Mouse (Mus musculus) spleen, postnatal 36 days (tissue): Measurements from ENCODE around the gene Sun2.

Source experiments
- DNase-seq, 2 experiments: peaks; one replicate each; pipeline ENCODE4 v3.0.0; 2022; ENCODE audit warnings: low spot score in 2 of 2, mixed read lengths in 1 of 2

Gene Sun2

GRCm38 (mm10) chr15:79741921-79742705, at the start of gene Sun2:
Sun2 (minus strand) TSS chr15:79742536.
- DNase-seq: peak; percentile 91 to 92

DNA sequence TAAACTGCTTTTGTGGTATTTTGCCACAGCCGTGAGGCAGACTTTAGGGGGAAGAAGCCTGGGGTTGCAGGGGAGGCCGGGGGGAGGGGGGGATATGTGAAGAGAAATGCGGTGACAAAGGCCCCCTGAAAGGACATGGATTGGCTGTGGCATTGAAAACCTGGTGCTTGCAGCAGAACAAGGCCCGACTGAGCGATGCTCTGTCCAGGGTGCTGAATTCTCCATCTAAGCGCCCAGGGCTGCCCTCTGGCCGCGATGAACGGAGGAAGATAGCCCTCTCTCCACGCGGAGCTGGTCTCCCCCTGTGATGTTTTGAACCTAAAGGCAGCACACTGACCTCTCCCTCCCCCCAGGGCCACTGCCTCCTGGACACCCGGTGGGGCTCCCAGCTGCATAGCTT, 49.2 kb upstream of the Sun2 start:
- DNase-seq: peak; percentile 21 to 22

DNA sequence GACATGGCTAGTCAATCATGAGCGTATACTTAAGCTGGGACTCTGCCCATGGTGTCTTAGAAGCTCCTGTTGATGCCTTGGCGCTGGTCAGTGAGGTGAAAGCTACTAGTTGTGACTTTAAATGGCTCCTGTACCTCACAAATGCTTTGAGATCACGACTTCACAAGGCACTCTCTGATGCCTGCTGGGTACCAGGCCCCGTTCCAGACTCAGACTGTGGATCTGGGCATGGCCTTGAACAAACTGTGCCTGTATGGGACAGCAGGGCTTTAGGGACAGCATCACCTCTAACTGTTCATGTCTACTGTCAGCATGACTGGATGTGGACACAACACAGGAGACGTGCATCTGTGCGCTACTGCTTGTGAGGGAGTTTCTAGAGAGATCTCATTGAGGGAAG, 48.6 kb upstream of the Sun2 start:
- no peak for DNase-seq

DNA sequence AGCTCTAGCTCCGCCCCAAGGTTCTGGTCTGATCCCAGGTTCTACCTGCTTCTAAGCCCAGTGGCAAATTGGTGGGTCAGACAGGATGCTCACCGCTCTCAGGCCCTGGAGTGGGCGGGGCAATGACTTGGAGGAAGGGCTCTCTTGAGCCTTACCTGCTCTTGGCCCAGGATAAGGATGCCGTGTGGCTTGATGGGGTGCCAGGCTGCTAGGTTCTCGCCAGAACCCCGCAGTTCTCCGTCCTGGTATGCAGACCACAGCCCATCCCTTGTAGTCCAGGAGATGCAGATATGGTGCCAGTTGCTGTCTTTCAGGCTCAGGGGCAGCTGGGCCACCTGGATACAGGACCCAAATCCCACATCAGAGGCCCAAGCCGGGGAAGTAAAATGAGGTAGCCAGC, 47.8 kb upstream of the Sun2 start:
- DNase-seq: no peak

DNA sequence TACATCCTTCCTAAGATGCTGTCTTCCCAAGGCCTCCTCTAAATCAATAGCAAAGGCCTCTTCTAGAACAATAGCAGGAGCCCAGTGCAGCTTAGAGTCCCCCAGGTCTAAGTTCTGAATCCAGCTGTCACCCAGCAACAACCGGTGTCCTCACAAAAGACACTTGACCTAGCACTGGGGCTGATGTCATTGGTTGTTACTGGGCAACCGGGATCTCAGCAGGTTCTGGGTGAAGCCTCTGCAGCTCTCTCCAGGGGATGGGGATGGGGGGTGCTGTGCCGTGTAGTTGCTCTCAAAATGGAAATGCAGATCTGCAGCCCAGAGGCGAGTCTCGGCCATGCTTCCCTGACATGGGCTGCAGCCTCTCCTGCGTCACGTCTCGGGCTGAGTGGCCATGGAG, 45.5 kb upstream of the Sun2 start:
- DNase-seq: no peak

DNA sequence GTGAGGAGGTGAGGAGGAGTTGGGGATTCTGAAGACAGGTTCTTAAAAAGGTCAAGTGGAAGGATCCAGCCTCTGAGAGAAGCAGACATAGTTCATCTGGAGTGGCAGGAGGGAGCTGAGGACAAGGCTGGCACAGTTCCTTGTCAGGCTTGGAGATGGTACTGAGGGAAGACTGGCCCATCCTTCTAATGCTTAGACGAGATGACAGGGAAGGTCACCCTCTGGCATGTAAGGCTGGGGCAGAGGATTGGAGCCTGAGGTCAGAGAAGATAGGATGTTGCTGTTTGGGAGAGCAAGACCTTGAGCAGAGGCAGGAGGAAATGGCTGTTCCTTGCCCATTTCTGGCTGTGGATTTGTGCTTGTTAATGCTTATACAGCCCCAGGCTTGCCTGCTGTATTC, 42.7 kb upstream of the Sun2 start:
- no peak for DNase-seq

DNA sequence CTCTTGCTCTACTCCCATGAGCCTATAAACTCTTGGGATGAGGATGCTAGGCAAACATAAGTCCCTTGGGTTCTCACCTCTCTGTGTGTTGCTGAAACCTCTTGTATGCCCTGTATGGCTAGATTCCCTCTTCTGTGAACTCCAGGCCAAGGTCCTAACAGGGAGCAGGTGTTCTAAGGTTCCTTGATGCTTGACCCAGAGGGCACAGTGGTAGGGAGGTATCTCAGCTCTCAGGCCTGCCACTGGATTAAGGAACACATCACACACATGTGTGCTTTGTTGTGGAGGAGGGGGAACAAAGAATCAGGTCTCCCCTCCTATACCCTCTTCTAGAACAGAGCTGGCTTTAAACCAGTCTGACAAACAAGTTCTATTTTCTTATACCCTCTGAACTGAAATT, 35.4 kb upstream of the Sun2 start, which contains the start of gene Dnal4:
Gene Dnal4 (minus strand): TSS at position 101 of the 400 bp plus-strand sequence.
- no peak for DNase-seq

GRCm38 (mm10) chr15:79775662-79776061, 33.3 kb upstream of the Sun2 start:
- DNase-seq: no peak

DNA sequence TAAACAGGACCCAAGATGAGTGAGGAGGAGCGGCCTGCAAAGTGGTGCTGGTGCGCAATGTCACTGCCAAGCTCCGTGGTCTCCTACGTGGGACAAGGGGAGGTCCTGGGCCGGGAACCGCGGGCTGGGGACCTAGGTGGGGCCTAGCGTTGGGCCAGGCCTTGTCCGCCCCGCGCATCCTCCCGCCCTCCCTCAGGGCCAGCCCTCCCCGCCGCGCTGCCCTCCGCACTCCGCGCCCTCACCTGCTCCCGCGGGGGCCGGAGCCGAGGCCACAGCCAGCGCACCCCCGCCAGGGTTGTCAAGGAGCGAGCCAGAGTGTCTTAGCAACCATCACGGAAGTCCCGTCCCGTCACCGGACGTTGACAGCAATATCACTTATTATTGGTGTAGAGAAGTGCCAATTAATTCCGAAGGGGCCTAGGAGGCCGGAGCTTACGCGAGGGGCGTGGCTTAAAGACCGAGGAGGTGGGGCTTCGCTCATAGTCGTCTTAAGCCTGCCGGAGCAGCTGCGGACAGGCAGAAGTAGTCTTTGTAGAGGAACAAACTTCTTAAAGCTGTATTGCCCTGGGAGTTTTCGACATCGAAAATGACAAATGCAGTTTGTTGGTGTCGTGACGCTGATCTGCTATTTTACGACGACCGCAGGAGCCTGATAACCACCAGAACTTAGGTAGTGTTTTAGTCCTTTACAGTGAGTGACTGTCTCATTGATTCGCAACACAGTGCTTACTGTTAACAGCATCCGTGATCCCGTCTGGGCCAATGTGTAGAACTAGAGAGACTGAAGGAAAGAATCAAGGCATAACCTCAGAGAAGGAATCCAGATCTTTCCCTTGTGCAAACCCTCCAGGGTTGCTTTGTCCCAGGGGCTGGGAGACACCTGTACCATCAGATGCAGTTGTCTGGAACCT, 32.0 kb upstream of the Sun2 start:
- DNase-seq: peak; percentile 95 to 96

GRCm38 (mm10) chr15:79770629-79771240, 28.4 kb upstream of the Sun2 start:
- no peak for DNase-seq

DNA sequence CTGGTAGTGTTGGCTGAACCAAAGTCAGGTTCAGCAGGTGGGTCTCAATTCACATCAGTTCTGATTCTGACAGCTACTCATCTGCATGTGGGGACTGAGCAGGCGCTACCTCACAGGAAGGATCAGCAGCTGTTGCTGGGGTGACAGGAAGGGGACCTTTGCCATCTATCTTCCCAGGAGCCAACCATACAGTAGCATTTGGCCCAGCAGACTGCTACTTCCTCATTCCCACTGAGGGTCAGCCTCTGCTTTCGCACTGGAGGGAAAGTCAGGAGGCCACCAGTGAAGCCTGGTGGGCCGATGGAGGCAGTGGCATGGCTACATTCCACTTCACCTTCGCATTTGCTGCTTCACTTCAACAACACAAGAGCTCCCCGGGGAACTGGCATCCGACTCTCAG, 26.0 kb upstream of the Sun2 start:
- DNase-seq: peak in 1 of 2 experiments; percentile 20

DNA sequence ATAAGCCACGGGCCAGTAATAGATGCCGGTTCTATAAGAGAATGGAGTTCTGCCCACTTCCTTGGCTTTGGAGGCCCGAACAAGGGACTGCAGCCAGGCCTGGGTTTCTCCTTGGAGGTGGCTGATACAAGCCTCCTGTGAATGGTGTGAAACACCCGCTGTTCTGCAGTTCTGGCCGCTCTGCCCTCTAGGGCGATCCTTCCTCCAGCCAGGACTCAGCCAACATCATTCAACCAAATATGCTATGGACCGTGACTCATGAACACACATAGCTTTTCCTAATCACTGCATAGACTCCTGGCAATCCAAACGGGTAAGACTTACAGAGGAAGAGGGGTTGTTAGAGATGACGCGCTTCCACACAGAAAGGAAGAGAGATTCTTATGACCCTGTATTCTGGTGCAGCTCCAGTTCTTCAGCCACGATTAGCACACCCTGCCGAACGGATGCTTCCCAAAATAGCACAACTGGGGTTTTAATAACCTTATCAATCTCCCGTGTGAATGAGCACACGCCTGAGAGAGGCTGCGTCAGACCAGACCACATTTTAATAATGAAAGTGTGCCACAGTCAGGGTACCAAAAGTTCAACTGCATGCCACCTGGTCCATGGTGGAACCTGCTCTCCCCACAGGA, 25.1 kb upstream of the Sun2 start:
- no peak for DNase-seq

GRCm38 (mm10) chr15:79766586-79767071, 24.3 kb upstream of the Sun2 start:
- DNase-seq: no peak

- no peak for DNase-seq
Observed at GRCm38 (mm10) chr15:79766168-79766567, 23.8 kb upstream of the Sun2 start.

- DNase-seq: no peak
Observed at GRCm38 (mm10) chr15:79765361-79765760, 23.0 kb upstream of the Sun2 start.

DNA sequence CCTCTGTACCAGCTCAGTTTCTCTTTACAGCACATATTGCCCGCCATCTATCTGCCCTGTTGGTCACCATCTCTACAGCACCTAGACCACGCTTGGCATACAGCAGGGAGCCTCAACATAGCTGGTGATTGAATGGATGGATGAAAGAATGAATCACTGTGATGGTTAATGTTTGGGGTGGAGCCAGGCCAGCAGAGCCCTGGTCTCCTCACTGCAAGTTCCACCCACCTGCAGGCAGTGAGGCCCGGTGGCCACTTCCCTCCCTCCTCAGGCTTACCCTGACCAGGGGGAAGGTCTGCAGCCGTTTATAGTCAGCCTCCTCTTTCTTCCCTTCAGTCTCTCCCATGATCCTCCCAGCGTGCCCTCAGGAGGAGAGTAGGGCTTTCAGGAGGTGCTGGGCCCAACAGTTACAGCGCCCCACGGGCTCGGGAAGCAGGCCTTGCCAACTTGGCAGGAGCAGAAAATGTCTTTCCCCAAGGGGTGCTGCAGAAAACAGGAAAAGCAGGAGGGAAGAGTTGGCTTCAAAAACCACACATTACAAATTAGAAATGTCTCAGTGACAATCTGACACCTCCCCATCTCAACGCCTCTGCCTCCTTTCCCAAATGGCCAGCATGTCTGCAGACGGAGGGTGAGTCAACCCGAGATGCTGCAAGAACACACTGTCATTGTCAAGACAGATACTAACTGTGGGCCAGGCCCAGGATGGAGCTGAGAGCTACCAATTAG, 22.4 kb upstream of the Sun2 start:
- DNase-seq: no peak

DNA sequence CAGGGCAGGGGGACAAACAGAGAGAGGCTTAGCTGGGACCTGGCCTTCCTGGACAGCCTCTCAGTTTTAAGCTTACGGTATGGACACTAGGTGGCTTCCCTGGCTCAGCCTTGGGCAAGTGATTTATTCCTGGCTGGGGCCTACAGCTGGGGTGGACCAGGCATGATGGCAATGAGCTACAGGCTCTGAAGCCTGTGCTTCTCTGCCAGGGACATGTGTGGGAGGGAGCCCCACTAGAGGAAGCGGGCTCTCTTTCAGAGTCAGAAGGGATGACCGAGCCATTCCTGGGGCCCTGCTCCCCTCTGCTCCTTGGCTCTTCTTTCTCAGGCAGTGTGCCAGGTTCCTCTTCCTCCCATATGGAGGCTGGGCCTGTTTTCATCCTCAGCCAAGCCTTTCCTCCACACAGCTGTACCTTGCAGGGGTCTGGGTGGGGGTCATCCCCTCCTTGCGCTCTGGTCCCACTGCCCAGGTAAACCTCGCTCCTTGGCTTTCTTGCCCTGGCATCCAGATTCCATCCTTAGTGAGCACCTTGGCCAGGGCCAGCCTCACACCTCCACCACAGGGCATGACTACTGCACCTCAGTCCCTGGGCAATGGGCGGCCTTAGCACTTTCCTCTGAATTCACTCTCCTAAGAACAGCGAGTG, 21.4 kb upstream of the Sun2 start:
- DNase-seq: peak in 1 of 2 experiments; percentile 9

DNA sequence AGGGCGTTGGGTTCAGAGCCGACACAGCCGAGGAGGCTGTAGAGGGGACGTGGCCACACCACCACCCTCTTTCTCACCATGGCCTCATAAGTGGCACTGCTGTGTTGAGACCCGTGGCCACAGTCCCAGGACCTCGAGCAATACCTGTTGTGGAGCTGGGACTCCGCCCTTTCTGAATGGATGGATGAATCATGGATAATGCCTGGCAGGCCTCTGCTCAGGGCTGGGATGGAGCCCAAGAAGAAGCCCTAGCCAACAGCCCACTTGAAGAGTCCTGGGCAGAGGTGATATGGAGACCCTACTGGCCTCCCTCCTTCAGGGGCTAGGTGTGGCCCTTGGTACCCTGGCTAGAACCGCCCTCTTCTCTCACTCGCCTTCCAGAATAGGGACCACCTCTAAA, 20.7 kb upstream of the Sun2 start:
- DNase-seq: no peak

- no peak for DNase-seq
Observed at GRCm38 (mm10) chr15:79760956-79761355, 18.6 kb upstream of the Sun2 start.

DNA sequence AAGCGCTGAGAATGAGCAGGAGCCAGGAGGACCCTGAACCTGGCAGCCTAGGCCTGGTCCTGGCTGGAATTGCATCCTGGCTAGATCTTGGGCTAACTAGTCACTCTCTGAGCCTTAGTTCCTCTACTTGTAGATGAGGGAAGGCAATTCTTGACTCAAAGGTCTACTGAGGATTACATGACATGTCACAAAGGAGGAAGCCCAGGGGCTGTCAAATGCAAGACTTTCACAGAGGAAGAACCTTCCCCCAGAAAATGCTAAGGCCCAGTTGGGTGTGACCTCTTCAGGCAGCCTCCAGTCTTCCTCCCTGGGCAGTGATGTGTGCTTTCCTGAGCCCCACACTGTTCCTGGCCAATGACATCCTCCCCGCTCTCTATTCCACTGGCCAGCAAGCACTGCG, 14.8 kb upstream of the Sun2 start:
- no peak for DNase-seq
